Mouse (Mus musculus) limb, embryonic 14.5 days (tissue): ENCODE data around the gene Sema6c. TPM values are rescaled to one million over a fixed set of nuclear protein-coding genes. Genes with fewer than 3 reads are reported as not detected.

ENCODE experiments used
- ATAC-seq: fragments of 200-750 bp; cut with Nextera tagmentation; 2 replicates; pipeline ENCODE4 v1.8.0; 2017; ENCODE audit warnings: low read depth, moderate number of reproducible peaks, moderate TSS enrichment; ENCODE audit not compliant: low FRiP score
- DNase-seq: peaks from one replicate; pipeline ENCODE4 v3.0.0-alpha.2; 2015; ENCODE audit warnings: low spot score
- H3K27ac ChIP-seq: fragments of 300-500 bp; sonication (generic); replicated peaks from 2 replicates; pipeline ENCODE4 v1.5.1; 2014; ENCODE audit warnings: low read depth, mild to moderate bottlenecking, low read length, moderate library complexity, mixed read lengths
- H3K27me3 ChIP-seq: fragments of 300-500 bp; sonication (generic); 2 replicates; pipeline ENCODE4 v1.6.1; 2014; ENCODE audit warnings: low read length, mixed read lengths; ENCODE audit not compliant: control insufficient read depth, insufficient read depth
- H3K36me3 ChIP-seq: fragments of 300-500 bp; sonication (generic); 2 replicates; pipeline ENCODE4 v1.6.1; 2014; ENCODE audit warnings: mild to moderate bottlenecking, low read length, moderate library complexity, mixed read lengths; ENCODE audit not compliant: control insufficient read depth, insufficient read depth
- H3K4me1 ChIP-seq: fragments of 300-500 bp; sonication (generic); 2 replicates; pipeline ENCODE4 v1.6.1; 2014; ENCODE audit warnings: antibody characterized with exemption, low read length, mixed read lengths; ENCODE audit not compliant: control insufficient read depth, insufficient read depth
- H3K4me2 ChIP-seq: fragments of 300-500 bp; sonication (generic); replicated peaks from 2 replicates; pipeline ENCODE4 v1.6.1; 2014; ENCODE audit warnings: low read depth, mild to moderate bottlenecking, low read length, moderate library complexity; ENCODE audit not compliant: severe bottlenecking
- H3K4me3 ChIP-seq: fragments of 300-500 bp; sonication (generic); replicated peaks from 2 replicates; pipeline ENCODE4 v1.5.1; 2014; ENCODE audit warnings: low read length
- H3K9ac ChIP-seq: fragments of 300-500 bp; sonication (generic); 2 replicates; pipeline ENCODE4 v1.6.1; 2014; ENCODE audit warnings: mild to moderate bottlenecking, low read depth, low read length, moderate library complexity; ENCODE audit not compliant: severe bottlenecking
- H3K9me3 ChIP-seq: fragments of 300-500 bp; sonication (generic); 2 replicates; pipeline ENCODE4 v1.6.1; 2016; ENCODE audit warnings: low read length; ENCODE audit not compliant: control insufficient read depth
- POLR2A ChIP-seq: fragments of 200-500 bp; IDR thresholded peaks from 2 replicates; pipeline ENCODE4 v1.8.0; 2012; ENCODE audit warnings: inconsistent platforms, mild to moderate bottlenecking, moderate library complexity, borderline replicate concordance; ENCODE audit not compliant: insufficient read depth, insufficient read length; ENCODE audit errors: extremely low read depth
- WGBS: fragments of 180-500 bp; shearing (Covaris S2); extraction: QIAGEN DNeasy Blood & Tissue Kit; methylation state at CpG from one replicate; pipeline ENCODE4 v1.1.7; 2014; 5-methylcytosine and 5-hydroxymethylcytosine counted together
- polyA plus RNA-seq, 2 experiments: library from polyadenylated mRNA; depleted of rRNA in 1 of 2; stranded (reverse) in 1 of 2; unstranded in 1 of 2; fragments of >200 nt; fragmentation: Nextera tagmentation in 1 of 2; extraction: Ambion mirVana in 1 of 2; gene quantifications; 2 replicates each; pipeline versions ENCODE4 v1.2.1 to v1.2.3; 2012 to 2014

Sema6c gene
- polyA plus RNA-seq, 2 experiments: 15.7 to 56.5 TPM

DNA sequence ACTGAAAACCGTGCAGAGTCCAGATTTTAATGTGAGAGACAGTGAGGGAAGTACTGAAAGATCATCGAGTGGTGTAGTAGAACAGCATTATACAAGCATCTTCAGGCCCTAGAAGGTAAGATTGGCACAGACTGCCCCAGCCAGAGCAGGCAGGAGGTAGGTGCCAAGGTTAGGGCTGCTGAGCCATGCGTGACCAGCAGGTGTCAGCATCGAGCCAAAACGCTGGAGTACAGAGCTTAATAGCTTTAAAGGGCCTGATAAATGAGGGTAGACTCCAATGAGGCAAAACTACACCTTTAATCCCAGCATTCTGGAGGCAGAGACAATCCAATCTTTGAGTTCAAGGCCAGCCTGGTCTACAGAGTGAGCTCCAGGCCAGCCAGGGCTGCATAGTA is 17.6 kb upstream of the Sema6c start:
- 10% methylated on average over 5 of the region's 5 CpGs for WGBS
- no peak overlapping the region for H3K27ac ChIP-seq
- no peaks in the 10 kb centered on the region for H3K27me3 ChIP-seq
- no peaks in the 10 kb centered on the region for H3K4me1 ChIP-seq
- TF ChIP-seq POLR2A: no peak
- DNase-seq: peak; percentile 79
- H3K4me3 ChIP-seq: no peak overlapping the region
- H3K9me3 ChIP-seq: no peaks in the 10 kb centered on the region
- H3K4me2 ChIP-seq: no peak overlapping the region
- ATAC-seq: peak; percentile 75; the same call in 1 of the 2 replicates
- H3K9ac ChIP-seq: no peak overlapping the region
- peaks cover 25% of the 10 kb centered on the region for H3K36me3 ChIP-seq

DNA sequence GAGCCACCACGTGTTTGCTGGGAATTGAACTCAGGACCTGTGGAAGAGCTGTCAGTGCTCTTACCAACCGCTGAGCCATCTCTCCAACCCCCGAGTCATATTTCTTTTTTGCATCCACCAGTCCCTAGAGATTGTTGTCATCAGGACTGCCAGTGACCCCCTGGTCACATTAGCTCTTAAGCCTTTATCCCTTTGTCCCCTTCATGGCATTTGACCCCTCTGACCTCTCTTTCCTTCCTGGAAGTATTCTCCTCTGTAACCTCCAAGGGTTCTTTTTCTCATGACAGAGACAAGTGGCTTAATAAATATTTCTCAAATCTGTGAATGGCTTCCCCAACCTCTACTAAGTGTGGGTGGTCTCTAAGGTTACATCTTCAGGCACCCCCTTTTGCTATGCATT is 12.3 kb upstream of the Sema6c start:
- WGBS: 65% methylated on average over 3 of the region's 3 CpGs
- H3K4me3 ChIP-seq: no peak overlapping the region
- no peaks in the 10 kb centered on the region for H3K9me3 ChIP-seq
- no peak for ATAC-seq
- TF ChIP-seq POLR2A: no peak
- H3K27ac ChIP-seq: no peak overlapping the region
- no peak for DNase-seq
- no peaks in the 10 kb centered on the region for H3K27me3 ChIP-seq
- no peaks in the 10 kb centered on the region for H3K36me3 ChIP-seq
- H3K9ac ChIP-seq: no peak overlapping the region
- no peak overlapping the region for H3K4me2 ChIP-seq
- H3K4me1 ChIP-seq: no peaks in the 10 kb centered on the region

GRCm38 (mm10) chr3:95153874-95154273 is 6.4 kb upstream of the Sema6c start:
- Histone ChIP-seq H3K36me3 (no peaks in the 10 kb centered on the region), H3K9ac (no peak overlapping the region), H3K4me3 (no peak overlapping the region), H3K4me1 (no peaks in the 10 kb centered on the region), H3K9me3 (no peaks in the 10 kb centered on the region), H3K27ac (no peak overlapping the region), H3K4me2 (no peak overlapping the region), H3K27me3 (no peaks in the 10 kb centered on the region)
- ATAC-seq (no peak), DNase-seq (no peak)
- TF ChIP-seq POLR2A: no peak
- WGBS: 55% methylated on average over 4 of the region's 4 CpGs

- H3K27ac ChIP-seq: no peak overlapping the region
- DNase-seq (no peak), ATAC-seq (no peak)
- peak overlapping the region; percentile 38; the same call in 1 of the 2 replicates for H3K9ac ChIP-seq
- H3K4me3 ChIP-seq: peak overlapping the region; percentile 93
- H3K4me1 ChIP-seq: peaks cover 15% of the 10 kb centered on the region; the same call in 1 of the 2 replicates
- H3K4me2 ChIP-seq: peak overlapping the region; percentile 82
- TF ChIP-seq POLR2A: no peak
- H3K9me3 ChIP-seq: no peaks in the 10 kb centered on the region
- H3K27me3 ChIP-seq: no peaks in the 10 kb centered on the region
- 19% methylated on average over 8 of the region's 8 CpGs for WGBS
- H3K36me3 ChIP-seq: peaks cover 4% of the 10 kb centered on the region; the same call in 1 of the 2 replicates
Observed at GRCm38 (mm10) chr3:95159511-95159986, 708 bp upstream of the Sema6c start.

- Histone ChIP-seq H3K9ac (peak overlapping the region; percentile 74), H3K27ac (peak overlapping the region; percentile 63; the same call in 1 of the 2 replicates), H3K27me3 (no peaks in the 10 kb centered on the region), H3K4me2 (peak overlapping the region; percentile 82), H3K36me3 (peaks cover 16% of the 10 kb centered on the region), H3K4me3 (peak overlapping the region; percentile 93), H3K4me1 (peaks cover 15% of the 10 kb centered on the region; the same call in 1 of the 2 replicates), H3K9me3 (no peaks in the 10 kb centered on the region)
- peak; percentile 54 for DNase-seq
- TF ChIP-seq POLR2A: no peak
- under 1% methylated on average over 29 of the region's 30 CpGs for WGBS
- peak; percentile 38 for ATAC-seq
Observed at GRCm38 (mm10) chr3:95161041-95161551, 839 bp downstream of the Sema6c start.
